Mouse (Mus musculus) hindbrain, embryonic 11.5 days (tissue): ENCODE results near the gene Ccdc124. TPM values are rescaled to one million over a fixed set of nuclear protein-coding genes. Genes with fewer than 3 reads are reported as not detected.
A peak's percentile ranks its signal among the peaks of the same experiment; 100 is the strongest.

ENCODE experiments used
- ATAC-seq: fragments of 200-750 bp; cut with Nextera tagmentation; 2 replicates; pipeline ENCODE4 v1.8.0; 2017; ENCODE audit warnings: mild to moderate bottlenecking, moderate TSS enrichment, moderate library complexity; ENCODE audit not compliant: low FRiP score
- DNase-seq: peaks from one replicate; pipeline ENCODE4 v3.0.0-alpha.2; 2015; ENCODE audit warnings: low spot score
- H3K27ac ChIP-seq: fragments of 300-500 bp; sonication (generic); 2 replicates; pipeline ENCODE4 v1.5.1; 2014; ENCODE audit warnings: mild to moderate bottlenecking, low read depth, low read length
- H3K27me3 ChIP-seq: fragments of 300-500 bp; sonication (generic); 2 replicates; pipeline ENCODE4 v1.6.1; 2014; ENCODE audit warnings: mild to moderate bottlenecking, low read length, moderate library complexity, mixed read lengths; ENCODE audit not compliant: control insufficient read depth, insufficient read depth
- H3K36me3 ChIP-seq: fragments of 300-500 bp; sonication (generic); 2 replicates; pipeline ENCODE4 v1.6.1; 2014; ENCODE audit warnings: mild to moderate bottlenecking, low read length, moderate library complexity, mixed read lengths; ENCODE audit not compliant: control insufficient read depth, insufficient read depth
- H3K4me1 ChIP-seq: fragments of 300-500 bp; sonication (generic); replicated peaks from 2 replicates; pipeline ENCODE4 v1.6.1; 2014; ENCODE audit warnings: low read length, mixed read lengths; ENCODE audit not compliant: control insufficient read depth, insufficient read depth
- H3K4me2 ChIP-seq: fragments of 300-500 bp; sonication (generic); replicated peaks from 2 replicates; pipeline ENCODE4 v1.6.1; 2014; ENCODE audit warnings: mild to moderate bottlenecking, low read depth, low read length
- H3K4me3 ChIP-seq: fragments of 300-500 bp; sonication (generic); 2 replicates; pipeline ENCODE4 v1.5.1; 2014; ENCODE audit warnings: low read depth, low read length
- H3K9ac ChIP-seq: fragments of 300-500 bp; sonication (generic); 2 replicates; pipeline ENCODE4 v1.6.1; 2014; ENCODE audit warnings: low read depth, low read length
- H3K9me3 ChIP-seq: fragments of 300-500 bp; sonication (generic); 2 replicates; pipeline ENCODE4 v1.6.1; 2016; ENCODE audit warnings: low read length; ENCODE audit not compliant: control insufficient read depth
- WGBS: fragments of 180-500 bp; shearing (Covaris S2); extraction: QIAGEN DNeasy Blood & Tissue Kit; methylation state at CpG from one replicate; pipeline ENCODE4 v1.1.7; 2014; 5-methylcytosine and 5-hydroxymethylcytosine counted together
- polyA plus RNA-seq: library from polyadenylated mRNA; unstranded; fragments of >200 nt; fragmentation: Nextera tagmentation; extraction: Ambion mirVana; gene quantifications from 2 replicates; pipeline ENCODE4 v1.2.1, GENCODE M21; 2014

Ccdc124 gene
- polyA plus RNA-seq = 162 and 173 TPM in 2 replicates

DNA sequence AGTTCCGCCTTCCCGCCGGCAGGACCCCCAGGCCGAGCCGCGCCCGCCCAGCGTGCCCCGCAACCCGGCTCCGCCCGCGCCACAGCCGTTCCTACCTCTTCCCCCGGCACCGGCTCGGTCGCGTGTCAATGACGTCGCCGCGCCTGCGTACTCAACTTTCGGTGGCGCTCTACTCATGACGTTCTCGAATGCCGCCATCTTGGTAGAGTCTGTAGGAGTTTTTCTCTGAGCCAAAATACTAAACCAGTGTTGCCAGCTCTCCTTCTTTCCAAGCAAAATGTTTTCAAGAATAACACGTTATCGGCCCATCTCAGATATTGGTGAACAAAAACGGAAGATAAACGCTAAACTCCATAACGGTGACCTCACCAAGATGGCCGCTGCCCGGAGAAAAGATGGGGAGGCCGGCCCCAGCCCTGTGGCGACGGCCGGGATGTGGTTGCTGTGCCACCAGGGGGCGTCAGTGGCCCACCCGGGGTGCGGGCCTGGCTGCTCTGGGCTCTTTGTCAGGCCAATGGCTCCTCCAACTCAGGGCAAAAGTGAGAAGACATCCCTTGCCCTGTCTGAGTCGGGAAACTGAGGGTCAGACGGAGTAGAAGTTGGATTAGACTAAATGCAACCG, at the start of gene Ccdc124:
Gene Ccdc124, minus strand, starts transcription at position 572 of the 622 bp plus-strand sequence.
- ATAC-seq (peak; percentile 91), DNase-seq (peak; percentile 95)
- peak within 1 kb of the TSS; percentile 72 for H3K4me2 ChIP-seq
- H3K27ac ChIP-seq = peak within 1 kb of the TSS; percentile 75
- no peaks in the 10 kb centered on the region for H3K27me3 ChIP-seq
- no peaks in the 10 kb centered on the region for H3K36me3 ChIP-seq
- peaks cover 8% of the 10 kb centered on the region; the same call in 1 of the 2 replicates for H3K4me1 ChIP-seq
- no peaks in the 10 kb centered on the region for H3K9me3 ChIP-seq
- H3K9ac ChIP-seq = peak within 1 kb of the TSS; percentile 77
- peak within 1 kb of the TSS; percentile 90 for H3K4me3 ChIP-seq
- 2% methylated on average over 46 of the region's 46 CpGs for WGBS

DNA sequence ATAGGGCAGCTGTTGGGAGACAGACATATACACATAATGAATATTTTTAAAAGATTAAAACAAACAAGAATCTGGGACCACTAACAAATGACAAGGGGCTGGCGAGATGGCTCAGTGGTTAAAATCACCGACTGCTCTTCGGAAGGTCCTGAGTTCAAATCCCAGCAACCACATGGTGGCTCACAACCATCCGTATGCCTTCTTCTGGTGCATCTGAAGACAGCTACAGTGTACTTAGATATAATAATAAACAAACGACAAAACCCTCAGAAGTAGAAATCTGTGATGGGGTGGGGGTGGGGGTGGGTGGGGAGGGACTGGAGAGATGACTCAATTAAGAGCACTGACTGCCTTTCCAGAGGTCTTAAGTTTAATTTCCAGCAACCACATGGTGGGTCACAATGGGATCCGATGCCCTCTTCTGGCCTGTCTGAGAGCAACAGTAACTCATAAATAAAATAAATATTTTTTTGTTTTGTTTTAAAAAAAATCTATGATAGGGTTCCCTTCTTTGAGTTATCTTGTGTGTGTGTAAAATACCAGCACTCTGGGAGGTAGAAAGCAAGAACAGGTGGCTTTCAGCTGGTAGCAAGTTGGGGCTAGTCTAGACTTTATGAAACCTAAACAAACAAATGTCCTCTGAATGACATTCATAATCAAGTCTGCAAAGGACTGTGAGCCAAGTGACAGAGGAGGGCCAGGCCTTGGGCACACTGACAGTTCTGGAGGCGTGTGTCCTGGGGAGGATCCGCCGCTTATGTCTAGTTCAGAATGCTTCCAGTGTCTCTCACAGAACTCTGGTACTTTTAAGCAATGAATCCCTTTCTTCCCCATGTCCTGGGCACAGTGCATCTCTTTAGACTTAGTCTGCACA, 46.6 kb upstream of the Ccdc124 start:
- no peak for ATAC-seq
- Histone ChIP-seq H3K4me1 (no peaks in the 10 kb centered on the region), H3K9me3 (no peaks in the 10 kb centered on the region), H3K36me3 (peaks cover 8% of the 10 kb centered on the region; the same call in 1 of the 2 replicates), H3K4me3 (no peak overlapping the region), H3K4me2 (no peak overlapping the region), H3K27ac (no peak overlapping the region), H3K27me3 (no peaks in the 10 kb centered on the region), H3K9ac (no peak overlapping the region)
- DNase-seq = no peak
- 92% methylated on average over 9 of the region's 9 CpGs for WGBS

DNA sequence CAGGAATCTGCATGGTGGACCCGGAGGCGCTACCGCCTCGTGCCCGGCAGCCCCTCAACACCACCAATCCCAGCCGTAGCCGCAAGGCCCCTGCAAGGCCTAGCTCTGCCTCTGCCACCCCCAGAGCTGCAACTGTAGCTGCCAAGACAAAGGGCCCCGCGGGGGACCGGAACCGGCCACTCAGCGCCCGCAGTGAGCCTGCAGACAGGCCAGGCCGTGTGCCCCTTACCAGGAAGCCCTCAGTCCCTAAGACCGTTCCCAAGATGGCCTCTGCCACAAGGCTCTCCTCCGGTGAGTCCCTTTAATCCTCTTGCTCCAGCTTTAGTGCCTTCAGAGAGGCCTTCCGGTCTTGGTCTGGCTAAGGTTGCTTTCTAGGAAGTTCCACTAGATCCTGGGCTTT, 41.0 kb upstream of the Ccdc124 start:
- Histone ChIP-seq H3K9ac (no peak overlapping the region), H3K36me3 (peaks cover 28% of the 10 kb centered on the region), H3K4me2 (no peak overlapping the region), H3K4me3 (no peak overlapping the region), H3K27me3 (no peaks in the 10 kb centered on the region), H3K27ac (no peak overlapping the region), H3K4me1 (no peaks in the 10 kb centered on the region), H3K9me3 (no peaks in the 10 kb centered on the region)
- no peak for DNase-seq
- 92% methylated on average over 17 of the region's 17 CpGs for WGBS
- no peak for ATAC-seq

DNA sequence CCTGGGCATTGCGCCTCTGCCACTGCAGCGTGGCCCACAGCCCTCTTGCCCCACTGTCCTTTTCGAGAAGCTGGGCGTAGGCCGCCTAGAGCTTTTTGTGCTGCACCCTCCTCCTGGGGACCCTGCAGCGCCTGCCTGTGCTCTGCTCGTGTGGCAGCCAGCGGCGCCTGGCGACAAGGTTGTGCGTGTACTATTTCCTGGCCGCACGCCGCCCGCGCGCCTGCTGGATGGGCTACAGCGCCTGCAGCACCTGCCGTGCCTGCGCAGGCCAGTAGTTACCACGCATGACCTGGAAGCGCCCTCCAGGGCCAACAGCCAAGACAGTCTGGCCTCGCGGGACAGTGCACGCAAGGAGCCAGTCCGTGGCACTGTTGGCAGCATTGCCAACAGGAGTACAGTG, 39.8 kb upstream of the Ccdc124 start:
- Histone ChIP-seq H3K27me3 (no peaks in the 10 kb centered on the region), H3K4me1 (no peaks in the 10 kb centered on the region), H3K4me2 (no peak overlapping the region), H3K27ac (no peak overlapping the region), H3K9ac (no peak overlapping the region), H3K4me3 (no peak overlapping the region), H3K9me3 (no peaks in the 10 kb centered on the region), H3K36me3 (peaks cover 28% of the 10 kb centered on the region)
- DNase-seq = no peak
- WGBS = 97% methylated on average over 23 of the region's 26 CpGs
- ATAC-seq = no peak

GRCm38 (mm10) chr8:70912955-70913354, 39.2 kb upstream of the Ccdc124 start:
- ATAC-seq = no peak
- DNase-seq = no peak
- Histone ChIP-seq H3K27me3 (no peaks in the 10 kb centered on the region), H3K27ac (no peak overlapping the region), H3K9me3 (no peaks in the 10 kb centered on the region), H3K4me3 (no peak overlapping the region), H3K36me3 (peaks cover 28% of the 10 kb centered on the region), H3K4me2 (no peak overlapping the region), H3K9ac (no peak overlapping the region), H3K4me1 (no peaks in the 10 kb centered on the region)
- WGBS = 95% methylated on average over 30 of the region's 30 CpGs

DNA sequence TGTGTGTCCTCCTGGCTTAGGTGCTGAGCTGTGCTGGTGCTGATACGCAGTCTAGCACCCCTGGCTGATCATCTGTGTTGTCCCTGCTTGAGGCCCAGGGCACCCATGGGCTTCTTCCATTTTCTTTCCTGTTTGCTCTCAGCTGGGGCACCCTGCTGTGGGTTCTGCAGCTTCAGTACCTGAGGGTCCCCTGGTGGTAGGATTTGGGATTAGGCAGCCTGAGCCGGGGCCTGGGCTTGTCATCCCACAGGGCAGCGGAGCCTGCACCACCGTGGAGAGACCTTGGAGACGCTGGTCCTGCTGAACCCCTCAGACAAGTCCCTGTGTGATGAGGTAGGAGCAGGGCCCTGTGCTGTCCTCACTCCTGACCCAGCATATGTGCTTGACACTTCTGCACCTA, 37.9 kb upstream of the Ccdc124 start:
- no peaks in the 10 kb centered on the region for H3K27me3 ChIP-seq
- ATAC-seq = no peak
- no peak overlapping the region for H3K4me2 ChIP-seq
- H3K9ac ChIP-seq = no peak overlapping the region
- WGBS = 79% methylated on average over 5 of the region's 5 CpGs
- H3K9me3 ChIP-seq = no peaks in the 10 kb centered on the region
- no peak overlapping the region for H3K4me3 ChIP-seq
- H3K27ac ChIP-seq = no peak overlapping the region
- DNase-seq = no peak
- peaks cover 3% of the 10 kb centered on the region for H3K4me1 ChIP-seq
- peaks cover 24% of the 10 kb centered on the region for H3K36me3 ChIP-seq

GRCm38 (mm10) chr8:70907518-70907917, 33.8 kb upstream of the Ccdc124 start:
- Histone ChIP-seq H3K27me3 (no peaks in the 10 kb centered on the region), H3K27ac (no peak overlapping the region), H3K9ac (no peak overlapping the region), H3K9me3 (no peaks in the 10 kb centered on the region), H3K4me2 (no peak overlapping the region), H3K4me1 (peaks cover 3% of the 10 kb centered on the region), H3K4me3 (no peak overlapping the region), H3K36me3 (peaks cover 6% of the 10 kb centered on the region; the same call in 1 of the 2 replicates)
- DNase-seq = no peak
- no peak for ATAC-seq
- 87% methylated on average over 2 of the region's 2 CpGs for WGBS

GRCm38 (mm10) chr8:70905831-70906736, 32.3 kb upstream of the Ccdc124 start, which contains the start of gene Map1s:
TSS of gene Map1s (plus strand) at chr8:70905932.
- H3K4me2 ChIP-seq = peak within 1 kb of the TSS; percentile 92
- DNase-seq (peak; percentile 98), ATAC-seq (peak; percentile 95)
- peak within 1 kb of the TSS; percentile 66 for H3K4me3 ChIP-seq
- H3K36me3 ChIP-seq = no peaks in the 10 kb centered on the region
- no peaks in the 10 kb centered on the region for H3K27me3 ChIP-seq
- no peaks in the 10 kb centered on the region for H3K9me3 ChIP-seq
- H3K9ac ChIP-seq = peak within 1 kb of the TSS; percentile 72
- WGBS = under 1% methylated on average over 72 of the region's 86 CpGs
- H3K27ac ChIP-seq = peak within 1 kb of the TSS; percentile 89
- H3K4me1 ChIP-seq = peaks cover 3% of the 10 kb centered on the region
